Mouse (Mus musculus) left cerebral cortex, adult 8-10 months (tissue): Measurements from ENCODE around the gene Atoh8. TPM values are rescaled to one million over a fixed set of nuclear protein-coding genes. Genes with fewer than 3 reads are reported as not detected.

Source experiments
- DNase-seq, 2 experiments: peaks; one replicate each; pipeline ENCODE4 v3.0.0; 2022; ENCODE audit warnings: low spot score in 2 of 2
- total RNA-seq, 4 experiments: library from RNA; stranded (reverse); gene quantifications; 2 replicates each; pipeline ENCODE4 v1.2.4; 2022

Atoh8 gene
- total RNA-seq, 4 experiments from 2014 or later: 1.3 to 2.1 (median 1.9) TPM

DNA sequence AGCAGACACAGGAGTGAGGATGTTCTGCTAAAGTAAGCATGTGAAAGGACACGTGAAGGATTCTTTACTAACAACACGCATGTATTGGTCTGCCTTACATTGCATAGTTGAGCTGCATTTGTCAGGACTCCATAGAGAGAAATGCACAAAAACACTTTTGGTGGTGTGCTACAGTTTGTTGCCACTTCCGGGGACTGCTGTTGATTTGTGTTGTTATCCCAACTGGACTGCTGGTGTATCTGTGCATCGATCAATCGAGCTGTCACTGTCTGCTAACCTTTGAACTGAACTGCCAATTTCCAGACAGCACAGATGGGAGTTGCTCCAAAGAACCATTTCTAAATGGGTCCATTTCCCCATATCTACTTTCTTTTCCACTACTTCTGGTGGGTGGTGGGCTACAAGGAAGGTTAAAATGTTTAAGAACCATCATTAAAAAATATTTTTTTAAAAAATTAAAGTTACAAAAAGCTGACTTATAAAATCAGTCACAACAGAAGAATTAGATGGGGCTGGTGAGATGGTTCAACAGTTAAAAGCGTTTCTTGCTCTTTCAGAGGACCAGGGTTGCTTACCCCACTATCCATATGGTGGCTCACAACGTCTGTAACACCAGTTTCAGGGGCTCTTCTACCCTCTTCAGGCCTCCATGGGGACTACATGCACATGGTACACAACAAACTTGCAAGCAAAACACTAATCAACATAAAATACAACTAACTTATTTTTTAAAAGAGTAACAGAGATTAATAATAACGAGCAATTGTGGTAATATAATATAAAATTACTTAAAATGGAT is 76.2 kb downstream of the Atoh8 start:
- no peak for DNase-seq

Other genes with a start within 250 kb of the Atoh8 start
- 100 to 1,000 TPM; 157 to 182 (median 165) TPM for gene St3gal5, start 138.0 kb downstream of the Atoh8 start, total RNA-seq
- not detected for gene Sftpb, start 69.0 kb upstream of the Atoh8 start, total RNA-seq
- gene Usp39, start 109.6 kb upstream of the Atoh8 start, total RNA-seq: 10 to 100 TPM; 29.6 to 33.2 (median 32.1) TPM
- 10 to 100 TPM; 14.7 to 19.1 (median 17.6) TPM for gene 0610030E20Rik, start 111.7 kb upstream of the Atoh8 start, total RNA-seq
- gene Tmem150a, start 119.9 kb upstream of the Atoh8 start, total RNA-seq: 10 to 100 TPM in 2 of 4 experiments, 1 to 10 TPM in 2; 8.9 to 12.8 (median 10.7) TPM
- 10 to 100 TPM; 76.4 to 85.1 (median 81.5) TPM for gene Rnf181, start 131.4 kb upstream of the Atoh8 start, total RNA-seq
- 1 to 10 TPM; 4.4 to 8.6 (median 6.9) TPM for gene Vamp5, start 144.9 kb upstream of the Atoh8 start, total RNA-seq
- gene Vamp8, start 155.1 kb upstream of the Atoh8 start, total RNA-seq: 10 to 100 TPM; 16.5 to 23.2 (median 18.5) TPM
- 10 to 100 TPM; 20.3 to 24.7 (median 23.5) TPM for gene Ggcx, start 178.7 kb upstream of the Atoh8 start, total RNA-seq
- 100 to 1,000 TPM; 148 to 178 (median 163) TPM for gene Mat2a, start 204.0 kb upstream of the Atoh8 start, total RNA-seq